Mouse (Mus musculus) liver, embryonic 15.5 days (tissue): Measurements from ENCODE around the gene Zdhhc14. TPM values are rescaled to one million over a fixed set of nuclear protein-coding genes. Genes with fewer than 3 reads are reported as not detected.

Experiments
- ATAC-seq: fragments of 200-750 bp; cut with Nextera tagmentation; 2 replicates; pipeline ENCODE4 v1.8.0; 2017; ENCODE audit warnings: moderate number of reproducible peaks, mild to moderate bottlenecking, moderate library complexity; ENCODE audit not compliant: insufficient read depth
- H3K27ac ChIP-seq: fragments of 300-500 bp; sonication (generic); replicated peaks from 2 replicates; pipeline ENCODE4 v1.5.1; 2015; ENCODE audit warnings: mild to moderate bottlenecking, inconsistent platforms
- H3K27me3 ChIP-seq: fragments of 300-500 bp; sonication (generic); 2 replicates; pipeline ENCODE4 v1.6.1; 2015; ENCODE audit warnings: mild to moderate bottlenecking, inconsistent platforms
- H3K36me3 ChIP-seq: fragments of 300-500 bp; sonication (generic); replicated peaks from 2 replicates; pipeline ENCODE4 v1.6.1; 2015; ENCODE audit warnings: moderate library complexity, mild to moderate bottlenecking, inconsistent platforms
- H3K4me1 ChIP-seq: fragments of 300-500 bp; sonication (generic); replicated peaks from 2 replicates; pipeline ENCODE4 v1.6.1; 2015; ENCODE audit warnings: inconsistent platforms
- H3K4me2 ChIP-seq: fragments of 300-500 bp; sonication (generic); 2 replicates; pipeline ENCODE4 v1.6.1; 2015; ENCODE audit warnings: moderate library complexity, mild to moderate bottlenecking, inconsistent platforms
- H3K4me3 ChIP-seq: fragments of 300-500 bp; sonication (generic); replicated peaks from 2 replicates; pipeline ENCODE4 v1.5.1; 2015; ENCODE audit warnings: mild to moderate bottlenecking, inconsistent platforms
- H3K9ac ChIP-seq: fragments of 300-500 bp; sonication (generic); 2 replicates; pipeline ENCODE4 v1.6.1; 2015; ENCODE audit warnings: moderate library complexity, mild to moderate bottlenecking, inconsistent platforms
- H3K9me3 ChIP-seq: fragments of 300-500 bp; sonication (generic); replicated peaks from 2 replicates; pipeline ENCODE4 v1.6.1; 2016; ENCODE audit warnings: inconsistent platforms
- WGBS: fragments of 180-500 bp; shearing (Covaris S2); methylation state at CpG from one replicate; pipeline ENCODE4 v1.1.7; 2015; ENCODE audit warnings: mixed read lengths; ENCODE audit not compliant: insufficient replicate concordance; 5-methylcytosine and 5-hydroxymethylcytosine counted together
- polyA plus RNA-seq: library from polyadenylated mRNA; unstranded; fragments of >200 nt; fragmentation: Nextera tagmentation; extraction: Ambion mirVana; gene quantifications from 2 replicates; pipeline ENCODE4 v1.2.1, GENCODE M21; 2015

Gene Zdhhc14
- polyA plus RNA-seq, 1 experiment from 2014 or later = 6.9 TPM

DNA sequence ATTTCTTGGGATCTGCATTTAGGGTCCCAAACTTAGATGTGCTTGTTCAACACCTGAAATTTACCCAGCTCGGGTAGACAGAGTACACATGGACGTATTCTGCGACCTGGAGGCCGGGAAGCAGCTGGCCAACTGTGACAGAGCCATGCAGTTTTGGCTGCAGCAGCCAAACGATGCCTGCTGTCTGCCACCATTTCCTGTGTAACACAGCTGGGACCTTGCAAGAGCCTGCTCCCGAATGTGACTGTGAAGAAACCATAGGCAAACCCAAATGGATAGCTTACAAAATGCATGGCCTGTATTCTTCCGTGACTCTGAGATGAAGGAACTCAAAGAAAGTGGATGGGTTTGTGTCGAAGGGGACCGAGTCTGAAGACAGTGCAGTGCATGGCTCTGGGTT is 4.2 kb upstream of the Zdhhc14 start:
- 52% methylated on average over 9 of the region's 9 CpGs for WGBS
- Histone ChIP-seq H3K4me2 (no peak overlapping the region), H3K4me3 (no peak overlapping the region), H3K27me3 (no peaks in the 10 kb centered on the region), H3K36me3 (no peaks in the 10 kb centered on the region), H3K9ac (no peak overlapping the region), H3K9me3 (no peaks in the 10 kb centered on the region), H3K27ac (no peak overlapping the region), H3K4me1 (peaks cover 45% of the 10 kb centered on the region)
- ATAC-seq = no peak

DNA sequence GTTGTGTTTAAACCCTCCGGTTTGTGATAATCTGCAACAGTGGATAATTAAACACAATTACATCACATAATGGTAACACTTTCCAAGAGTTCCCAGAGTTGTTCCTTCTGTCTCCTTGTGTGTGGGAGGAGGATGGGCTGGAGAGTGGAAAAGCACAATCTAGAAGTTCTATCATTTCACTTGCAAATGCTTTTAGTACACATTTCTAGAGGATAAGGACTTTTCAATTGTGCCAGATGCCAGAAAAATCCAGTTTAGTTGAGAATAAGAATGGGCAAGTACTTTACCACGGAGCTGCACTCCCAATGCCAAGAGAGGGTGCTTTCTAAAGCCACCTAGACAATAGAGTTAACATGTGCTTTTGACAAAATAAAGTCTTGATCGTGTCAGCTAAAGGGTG is 2.0 kb upstream of the Zdhhc14 start:
- Histone ChIP-seq H3K27me3 (peaks cover 5% of the 10 kb centered on the region; the same call in 1 of the 2 replicates), H3K9me3 (no peaks in the 10 kb centered on the region), H3K4me1 (peaks cover 40% of the 10 kb centered on the region), H3K4me3 (no peak overlapping the region), H3K9ac (no peak overlapping the region), H3K4me2 (peak overlapping the region; percentile 97), H3K36me3 (peaks cover 5% of the 10 kb centered on the region; the same call in 1 of the 2 replicates), H3K27ac (peak overlapping the region; percentile 99)
- ATAC-seq = no peak
- WGBS = 64% methylated on average over 3 of the region's 3 CpGs

DNA sequence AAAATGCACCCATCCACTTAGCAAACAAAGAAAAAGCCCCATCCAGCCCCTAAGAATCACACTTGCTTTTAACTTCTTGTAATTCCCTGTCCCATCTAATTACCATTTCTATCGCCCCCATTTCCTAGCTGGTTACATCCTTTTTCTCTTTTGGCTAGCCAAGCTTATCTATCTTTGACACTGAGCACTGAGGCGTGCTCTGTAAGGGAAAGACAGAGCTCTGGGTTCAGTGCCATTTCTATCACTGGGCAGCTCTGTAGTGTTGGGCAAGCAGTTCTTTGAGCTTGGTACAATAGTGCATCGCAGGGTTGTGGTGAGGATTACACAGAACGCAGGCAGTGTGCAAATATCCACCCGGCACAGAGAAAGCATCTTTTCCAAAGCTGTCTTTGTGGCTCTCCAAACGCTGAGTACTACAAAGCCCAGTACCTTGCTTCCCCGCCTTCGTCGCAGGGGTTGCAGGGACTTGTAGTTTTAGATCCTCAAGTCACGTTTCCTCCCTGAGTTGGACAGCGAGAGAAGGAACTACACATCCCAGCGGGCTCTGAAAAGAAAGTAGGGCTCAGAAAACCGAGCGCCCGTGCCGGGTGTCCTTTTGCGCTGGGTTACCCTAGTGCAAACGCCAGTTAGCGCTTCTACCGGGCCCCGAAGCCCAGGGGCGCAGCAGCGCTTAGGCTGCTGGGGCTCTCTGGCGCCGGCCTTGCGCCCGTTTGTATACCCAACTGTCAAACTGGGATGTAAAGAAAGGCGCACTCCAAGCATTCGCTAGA is 1.1 kb upstream of the Zdhhc14 start:
- H3K36me3 ChIP-seq = peaks cover 13% of the 10 kb centered on the region
- no peaks in the 10 kb centered on the region for H3K9me3 ChIP-seq
- peak overlapping the region; percentile 87 for H3K4me3 ChIP-seq
- peak overlapping the region; percentile 95 for H3K9ac ChIP-seq
- H3K4me2 ChIP-seq = peak overlapping the region; percentile 97
- H3K27ac ChIP-seq = peak overlapping the region; percentile 99
- WGBS = under 1% methylated on average over 29 of the region's 29 CpGs
- peaks cover 5% of the 10 kb centered on the region; the same call in 1 of the 2 replicates for H3K27me3 ChIP-seq
- ATAC-seq = peak; percentile 69
- H3K4me1 ChIP-seq = peaks cover 44% of the 10 kb centered on the region

DNA sequence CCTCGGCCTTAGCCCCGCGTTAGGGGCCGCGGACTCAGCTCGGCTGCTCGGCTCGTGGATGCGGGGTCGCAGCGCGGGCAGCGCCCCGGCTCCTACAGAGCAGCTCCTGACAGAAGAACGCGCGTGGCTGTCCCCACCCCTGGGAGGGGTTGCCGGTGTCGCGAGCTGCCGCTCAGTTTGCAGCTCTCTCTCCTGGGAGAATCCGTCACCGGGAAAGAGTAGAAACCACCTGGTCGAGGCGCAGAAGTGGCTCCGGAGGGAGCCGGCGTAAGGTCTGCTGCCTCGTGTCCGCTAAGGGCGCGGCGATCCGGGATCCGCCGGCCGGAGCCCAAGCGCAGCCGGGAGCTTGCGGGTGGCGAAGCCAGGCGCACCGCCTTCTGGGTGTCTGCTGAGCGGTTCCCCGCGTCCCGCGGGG is 396 bp downstream of the Zdhhc14 start:
- Histone ChIP-seq H3K4me2 (peak overlapping the region; percentile 97), H3K27me3 (peaks cover 5% of the 10 kb centered on the region; the same call in 1 of the 2 replicates), H3K9ac (peak overlapping the region; percentile 95), H3K4me3 (peak overlapping the region; percentile 87), H3K4me1 (peaks cover 44% of the 10 kb centered on the region), H3K9me3 (no peaks in the 10 kb centered on the region), H3K36me3 (peaks cover 20% of the 10 kb centered on the region), H3K27ac (peak overlapping the region; percentile 99)
- under 1% methylated on average over 48 of the region's 48 CpGs for WGBS
- peak; percentile 69 for ATAC-seq

DNA sequence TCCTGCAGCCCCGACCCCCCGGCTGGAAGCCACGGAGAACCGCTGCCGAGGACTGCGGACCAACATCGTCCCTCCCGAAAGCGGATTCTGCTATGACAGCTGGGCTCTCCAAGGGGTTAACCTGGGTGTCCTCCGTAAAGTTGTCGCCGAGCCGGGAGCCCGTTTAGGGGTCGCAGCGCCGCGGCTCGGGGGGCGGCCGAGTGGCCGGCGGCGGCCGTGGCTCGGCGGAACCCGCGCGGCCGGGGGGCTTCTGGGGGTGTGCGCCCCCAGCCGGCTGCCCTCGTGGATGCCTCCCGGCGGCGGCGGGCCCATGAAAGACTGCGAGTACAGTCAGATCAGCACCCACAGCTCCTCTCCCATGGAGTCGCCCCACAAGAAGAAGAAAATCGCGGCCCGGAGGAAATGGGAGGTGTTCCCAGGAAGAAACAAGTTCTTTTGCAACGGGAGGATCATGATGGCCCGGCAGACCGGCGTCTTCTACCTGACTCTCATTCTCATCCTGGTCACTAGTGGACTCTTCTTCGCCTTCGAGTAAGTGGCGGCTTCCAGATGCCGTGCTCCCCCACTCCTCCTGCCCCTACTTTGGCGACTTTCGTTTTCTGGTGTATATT is 909 bp downstream of the Zdhhc14 start:
- peak overlapping the region; percentile 87 for H3K4me3 ChIP-seq
- ATAC-seq = no peak
- H3K9ac ChIP-seq = peak overlapping the region; percentile 95
- peaks cover 24% of the 10 kb centered on the region for H3K36me3 ChIP-seq
- peaks cover 5% of the 10 kb centered on the region; the same call in 1 of the 2 replicates for H3K27me3 ChIP-seq
- 1% methylated on average over 53 of the region's 53 CpGs for WGBS
- no peaks in the 10 kb centered on the region for H3K9me3 ChIP-seq
- H3K27ac ChIP-seq = peak overlapping the region; percentile 99
- H3K4me1 ChIP-seq = peaks cover 49% of the 10 kb centered on the region
- H3K4me2 ChIP-seq = peak overlapping the region; percentile 97

DNA sequence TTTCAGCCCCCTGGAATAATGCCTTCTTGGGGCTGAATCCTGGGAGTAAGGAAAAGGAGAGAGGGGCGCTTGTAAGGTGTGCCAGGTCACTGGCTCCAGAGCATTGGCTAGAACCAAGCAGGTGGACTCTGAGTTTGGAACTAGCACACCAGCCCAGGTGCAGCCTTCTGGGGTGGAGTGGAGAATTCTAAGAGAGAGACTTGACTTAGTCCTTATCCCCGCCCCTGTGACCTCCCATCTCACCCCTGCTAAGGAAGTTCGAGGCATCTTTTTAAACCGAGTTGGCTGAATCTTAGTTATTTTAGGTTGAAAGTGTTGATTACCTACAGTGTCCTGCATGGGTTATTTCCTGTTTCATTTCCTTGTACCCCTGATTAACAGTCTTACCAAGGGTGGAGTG is 1.5 kb downstream of the Zdhhc14 start:
- peak overlapping the region; percentile 97 for H3K4me2 ChIP-seq
- peaks cover 5% of the 10 kb centered on the region; the same call in 1 of the 2 replicates for H3K27me3 ChIP-seq
- ATAC-seq = no peak
- H3K27ac ChIP-seq = peak overlapping the region; percentile 99
- H3K4me3 ChIP-seq = peak overlapping the region; percentile 87
- H3K36me3 ChIP-seq = peaks cover 28% of the 10 kb centered on the region
- 11% methylated on average over 4 of the region's 4 CpGs for WGBS
- no peaks in the 10 kb centered on the region for H3K9me3 ChIP-seq
- H3K9ac ChIP-seq = peak overlapping the region; percentile 95
- peaks cover 55% of the 10 kb centered on the region for H3K4me1 ChIP-seq

DNA sequence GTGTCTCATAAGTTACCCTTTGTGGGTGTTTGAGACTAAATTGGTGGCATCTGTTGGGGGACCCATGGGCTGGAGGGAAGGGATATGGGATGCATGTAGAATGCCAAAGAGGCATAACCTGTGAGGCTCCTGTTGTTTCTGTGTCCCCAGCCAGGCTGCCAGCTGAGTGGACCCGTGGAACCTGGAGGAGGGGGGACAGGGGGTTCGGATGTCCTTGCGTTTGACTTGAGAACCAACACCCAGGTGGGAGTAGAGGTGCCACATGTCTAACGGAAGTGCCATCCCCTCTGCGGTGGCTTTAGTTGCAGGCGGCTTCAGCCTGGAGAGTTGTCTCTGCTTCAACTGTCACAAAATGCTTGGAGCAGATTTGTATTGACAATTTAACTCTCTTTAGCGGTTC is 2.5 kb downstream of the Zdhhc14 start:
- WGBS = 82% methylated on average over 7 of the region's 7 CpGs
- Histone ChIP-seq H3K27me3 (peaks cover 5% of the 10 kb centered on the region; the same call in 1 of the 2 replicates), H3K4me1 (peaks cover 63% of the 10 kb centered on the region), H3K9me3 (no peaks in the 10 kb centered on the region), H3K4me3 (peak overlapping the region; percentile 87), H3K27ac (peak overlapping the region; percentile 29), H3K36me3 (peaks cover 28% of the 10 kb centered on the region), H3K4me2 (peak overlapping the region; percentile 97), H3K9ac (peak overlapping the region; percentile 95)
- no peak for ATAC-seq

DNA sequence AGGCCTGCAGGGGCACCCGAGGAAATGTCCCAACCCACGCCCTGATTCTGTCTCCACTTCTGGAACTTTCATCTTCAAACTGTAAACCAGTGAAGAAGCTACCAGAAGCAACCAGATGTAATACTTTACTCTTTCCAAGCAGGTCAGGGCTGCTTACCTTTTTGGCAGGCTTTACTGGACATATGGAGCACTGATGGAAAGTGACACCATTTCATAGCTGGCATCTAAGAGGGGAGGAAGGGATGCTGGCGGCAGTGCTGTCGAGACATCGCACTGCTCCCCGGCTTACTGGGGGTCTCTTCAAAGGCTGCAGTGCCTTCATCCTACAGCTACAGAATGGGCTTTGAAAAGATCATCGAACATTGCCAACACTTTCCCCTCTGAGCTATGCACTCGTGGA is 5.3 kb downstream of the Zdhhc14 start:
- peak overlapping the region; percentile 11; the same call in 1 of the 2 replicates for H3K9ac ChIP-seq
- no peak overlapping the region for H3K4me3 ChIP-seq
- peaks cover 28% of the 10 kb centered on the region for H3K36me3 ChIP-seq
- peaks cover 59% of the 10 kb centered on the region for H3K4me1 ChIP-seq
- H3K9me3 ChIP-seq = no peaks in the 10 kb centered on the region
- H3K27ac ChIP-seq = peak overlapping the region; percentile 38; the same call in 1 of the 2 replicates
- peak overlapping the region; percentile 32; the same call in 1 of the 2 replicates for H3K4me2 ChIP-seq
- WGBS = 89% methylated on average over 8 of the region's 8 CpGs
- no peak for ATAC-seq
- H3K27me3 ChIP-seq = peaks cover 5% of the 10 kb centered on the region; the same call in 1 of the 2 replicates

DNA sequence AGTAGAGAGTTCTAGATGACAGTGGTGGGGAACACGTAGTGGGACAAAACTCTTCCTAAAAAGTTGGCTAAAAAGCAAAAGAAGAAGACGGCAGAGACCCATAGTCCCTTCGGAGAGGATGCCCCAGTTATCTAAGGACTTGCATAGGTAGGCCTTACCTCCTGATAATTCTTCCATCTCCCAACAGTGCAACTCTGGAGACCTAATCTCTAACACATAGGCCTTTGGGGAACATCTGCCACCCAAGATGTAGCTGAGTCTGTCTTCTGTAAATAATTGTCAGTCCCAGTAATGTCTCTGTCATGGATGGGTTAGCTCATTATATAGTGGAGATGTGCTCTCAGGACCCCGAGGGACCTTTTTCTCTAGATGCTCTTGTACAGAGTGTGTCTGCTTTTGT is 6.6 kb downstream of the Zdhhc14 start:
- H3K4me1 ChIP-seq = peaks cover 66% of the 10 kb centered on the region
- ATAC-seq = peak; percentile 81
- no peaks in the 10 kb centered on the region for H3K9me3 ChIP-seq
- peaks cover 5% of the 10 kb centered on the region; the same call in 1 of the 2 replicates for H3K27me3 ChIP-seq
- H3K4me3 ChIP-seq = peak overlapping the region; percentile 16
- H3K4me2 ChIP-seq = peak overlapping the region; percentile 32
- 46% methylated on average over 4 of the region's 4 CpGs for WGBS
- peak overlapping the region; percentile 77 for H3K27ac ChIP-seq
- H3K9ac ChIP-seq = peak overlapping the region; percentile 6; the same call in 1 of the 2 replicates
- peaks cover 28% of the 10 kb centered on the region for H3K36me3 ChIP-seq

DNA sequence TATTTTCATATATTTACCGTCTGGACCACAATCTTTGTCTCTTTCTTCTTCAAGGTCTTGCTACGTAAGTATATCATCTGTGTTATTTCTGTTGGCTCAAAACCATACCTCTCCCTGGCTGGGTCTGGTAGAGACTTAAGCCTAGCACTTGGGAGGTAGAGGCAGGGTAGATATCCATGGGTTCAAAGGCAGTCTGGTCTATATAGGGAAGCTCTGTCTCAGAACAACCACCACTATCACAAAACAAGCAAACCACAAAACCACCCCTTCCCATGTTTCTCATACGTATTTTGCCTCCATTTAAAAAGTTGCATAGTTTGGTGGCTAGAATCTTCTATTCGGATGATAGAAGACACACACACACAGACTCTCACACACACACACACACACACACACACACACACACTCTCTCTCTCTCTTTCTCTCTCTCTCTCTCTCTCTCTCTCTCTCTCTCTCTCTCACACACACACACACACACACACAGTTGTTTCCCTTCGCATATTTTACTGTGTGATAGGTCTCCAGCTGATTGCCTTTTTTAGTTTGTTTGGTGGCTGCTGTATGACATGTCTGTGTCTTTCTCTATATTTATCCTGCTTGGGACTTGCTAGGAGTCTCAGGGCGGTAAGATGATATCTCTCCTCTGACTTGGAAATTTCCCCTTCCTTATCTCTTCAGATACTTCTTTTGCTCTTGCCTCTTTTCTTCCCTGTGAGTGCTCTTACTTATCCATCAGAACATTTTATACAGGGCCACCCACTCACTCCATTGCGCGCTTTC is 11.8 kb downstream of the Zdhhc14 start:
- 35% methylated on average over 8 of the region's 8 CpGs for WGBS
- ATAC-seq = peak; percentile 11; the same call in 1 of the 2 replicates
- H3K4me1 ChIP-seq = peaks cover 68% of the 10 kb centered on the region
- no peaks in the 10 kb centered on the region for H3K9me3 ChIP-seq
- no peaks in the 10 kb centered on the region for H3K27me3 ChIP-seq
- H3K27ac ChIP-seq = peak overlapping the region; percentile 95
- 0 out of 2 replicates have a peak overlapping the region, but pooled peaks have one; percentile 19 for H3K9ac ChIP-seq
- peak overlapping the region; percentile 72 for H3K4me2 ChIP-seq
- H3K36me3 ChIP-seq = no peaks in the 10 kb centered on the region
- peak overlapping the region; percentile 17 for H3K4me3 ChIP-seq
